Mouse (Mus musculus) erythroblast, embryonic 14.5 days (primary cell): Measurements from ENCODE around the gene Skida1.

Source experiments
- GATA1 ChIP-seq: IDR thresholded peaks from 2 replicates; pipeline ENCODE4 v1.6.1; 2012; ENCODE audit warnings: low read length, inconsistent platforms, mixed read lengths
- TAL1 ChIP-seq: IDR thresholded peaks from 3 replicates; pipeline ENCODE4 v1.6.1; 2012; ENCODE audit warnings: low read length, inconsistent platforms, mixed read lengths

- TF ChIP-seq TAL1 = no peak
- TF ChIP-seq GATA1 = no peak
Observed at GRCm38 (mm10) chr2:18026116-18026947, 22.5 kb downstream of the Skida1 start.
